In the genomic region with DNA sequence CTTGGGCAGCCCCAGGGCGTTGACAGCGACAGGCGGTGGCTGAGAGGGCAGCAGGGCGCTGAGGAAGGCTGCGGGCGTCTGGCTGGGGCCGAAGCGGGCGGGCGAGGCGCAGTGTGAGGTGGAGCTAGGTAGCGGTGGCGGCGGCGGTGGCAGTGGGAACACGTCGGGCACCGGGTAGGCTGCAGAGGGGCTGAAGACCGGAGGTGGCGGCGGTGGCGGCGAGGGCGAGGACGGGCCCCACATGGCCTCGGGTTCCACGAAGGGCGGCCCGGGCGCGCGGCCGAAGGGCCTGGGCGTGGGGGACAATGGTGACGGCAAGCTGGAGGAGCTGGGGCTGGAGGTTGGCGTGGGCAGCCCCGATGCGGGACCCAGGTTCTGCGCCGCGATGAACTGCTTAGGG, we compare ENCODE assay signal across 15 mouse cellular contexts.
A peak's percentile ranks its signal among the peaks of the same experiment; 100 is the strongest.
DNase-seq lines count a peak whose midpoint lies in the region; ATAC-seq and TF ChIP-seq lines count a peak whose summit lies in the region.
"Had no signal": no experiment of that assay in that cellular context is flagged by ENCODE, and none has a peak within 500 bp of the region (broad histone marks: within the 10 kb centered on the region; RNA-seq: fewer than 3 reads in every experiment).

No protein-coding gene starts in this region.

- ATAC-seq in forebrain, embryonic 15.5 days (replicated peaks), result 0 out of 2 replicates have a peak, but pooled peaks have one; percentile 23
- ATAC-seq in forebrain, postnatal 0 days, result no peak
- ATAC-seq in lung, embryonic 15.5 days (ENCODE audit: borderline replicate concordance, extremely low read depth, low FRiP score, low TSS enrichment), result peak; percentile 20; the same call in 1 of the 2 replicates
- ATAC-seq in embryonic facial prominence, embryonic 12.5 days (ENCODE audit: insufficient number of reproducible peaks, insufficient read depth, low FRiP score, low TSS enrichment), result peak; percentile 62; the same call in 1 of the 2 replicates
- peak; percentile 56 for ATAC-seq in midbrain, embryonic 13.5 days
- ATAC-seq in intestine, embryonic 15.5 days, result no peak
- ATAC-seq: Patski had no signal

- H3K9me3 ChIP-seq in forebrain, embryonic 15.5 days, result no peaks in the 10 kb centered on the region
- 0 out of 2 replicates have a peak, but pooled peaks cover 6% of the 10 kb centered on the region for H3K9me3 ChIP-seq in forebrain, postnatal 0 days (ENCODE audit: low read length)
- peaks cover 8% of the 10 kb centered on the region; the same call in 1 of the 2 replicates for H3K9me3 ChIP-seq in lung, embryonic 15.5 days
- H3K9me3 ChIP-seq in embryonic facial prominence, embryonic 12.5 days, result peaks cover 14% of the 10 kb centered on the region
- H3K9me3 ChIP-seq in midbrain, embryonic 13.5 days, result peaks cover 15% of the 10 kb centered on the region
- H3K9me3 ChIP-seq in intestine, embryonic 15.5 days, result 0 out of 2 replicates have a peak, but pooled peaks cover 4% of the 10 kb centered on the region

- H3K9ac ChIP-seq in forebrain, embryonic 15.5 days (replicated peaks), result no peak overlapping the region
- H3K9ac ChIP-seq in forebrain, postnatal 0 days, result no peak overlapping the region
- no peak overlapping the region for H3K9ac ChIP-seq in lung, embryonic 15.5 days
- H3K9ac ChIP-seq in embryonic facial prominence, embryonic 12.5 days, result no peak overlapping the region
- no peak overlapping the region for H3K9ac ChIP-seq in midbrain, embryonic 13.5 days (replicated peaks)
- H3K9ac ChIP-seq in intestine, embryonic 15.5 days, result no peak overlapping the region
- H3K9ac ChIP-seq: limb, embryonic 15.5 days had no signal

- H3K4me2 ChIP-seq in forebrain, embryonic 15.5 days (replicated peaks), result no peak overlapping the region
- no peak overlapping the region for H3K4me2 ChIP-seq in forebrain, postnatal 0 days (ENCODE audit: low read depth)
- no peak overlapping the region for H3K4me2 ChIP-seq in lung, embryonic 15.5 days
- H3K4me2 ChIP-seq in embryonic facial prominence, embryonic 12.5 days (replicated peaks), result peak overlapping the region; percentile 9; the same call in 1 of the 2 replicates
- no peak overlapping the region for H3K4me2 ChIP-seq in midbrain, embryonic 13.5 days (replicated peaks)
- no peak overlapping the region for H3K4me2 ChIP-seq in intestine, embryonic 15.5 days (replicated peaks)
- H3K4me2 ChIP-seq: limb, embryonic 15.5 days had no signal

- H3K4me3 ChIP-seq in forebrain, embryonic 15.5 days, result no peak overlapping the region
- no peak overlapping the region for H3K4me3 ChIP-seq in forebrain, postnatal 0 days (ENCODE audit: low read depth, low read length)
- H3K4me3 ChIP-seq in lung, embryonic 15.5 days, result no peak overlapping the region
- H3K4me3 ChIP-seq in embryonic facial prominence, embryonic 12.5 days, result no peak overlapping the region
- H3K4me3 ChIP-seq in midbrain, embryonic 13.5 days (replicated peaks), result no peak overlapping the region
- H3K4me3 ChIP-seq in intestine, embryonic 15.5 days (replicated peaks), result no peak overlapping the region
- H3K4me3 ChIP-seq: limb, embryonic 15.5 days had no signal

- H3K4me1 ChIP-seq in forebrain, embryonic 15.5 days, result no peaks in the 10 kb centered on the region
- H3K4me1 ChIP-seq in forebrain, postnatal 0 days (ENCODE audit: insufficient read depth), result no peaks in the 10 kb centered on the region
- peaks cover 10% of the 10 kb centered on the region for H3K4me1 ChIP-seq in lung, embryonic 15.5 days
- peaks cover 10% of the 10 kb centered on the region; the same call in 1 of the 2 replicates for H3K4me1 ChIP-seq in embryonic facial prominence, embryonic 12.5 days
- H3K4me1 ChIP-seq in midbrain, embryonic 13.5 days (replicated peaks), result no peaks in the 10 kb centered on the region
- H3K4me1 ChIP-seq in intestine, embryonic 15.5 days (replicated peaks), result peaks cover 3% of the 10 kb centered on the region; the same call in 1 of the 2 replicates

- H3K36me3 ChIP-seq in forebrain, embryonic 15.5 days, result peaks cover 13% of the 10 kb centered on the region
- H3K36me3 ChIP-seq in forebrain, postnatal 0 days (ENCODE audit: insufficient read depth), result no peaks in the 10 kb centered on the region
- peaks cover 29% of the 10 kb centered on the region for H3K36me3 ChIP-seq in lung, embryonic 15.5 days
- peaks cover 49% of the 10 kb centered on the region for H3K36me3 ChIP-seq in embryonic facial prominence, embryonic 12.5 days
- H3K36me3 ChIP-seq in midbrain, embryonic 13.5 days, result peaks cover 24% of the 10 kb centered on the region
- H3K36me3 ChIP-seq in intestine, embryonic 15.5 days, result peaks cover 17% of the 10 kb centered on the region

- DNase-seq in forebrain, postnatal 0 days, result no peak
- DNase-seq in lung, postnatal 36 days, result no peak
- DNase-seq in left cerebral cortex, adult 18-20 months (ENCODE audit: low spot score in 2 of 2), result no peak
- DNase-seq: B cell, adult 2 months; cerebellum, adult 8-10 months; gastrocnemius, postnatal 25 days; layer of hippocampus, adult 9-11 months; spleen, adult 18-20 months had no signal

- H3K27me3 ChIP-seq in forebrain, embryonic 15.5 days, result no peaks in the 10 kb centered on the region
- H3K27me3 ChIP-seq in forebrain, postnatal 0 days (ENCODE audit: insufficient read depth, low read length), result no peaks in the 10 kb centered on the region
- no peaks in the 10 kb centered on the region for H3K27me3 ChIP-seq in lung, embryonic 15.5 days
- H3K27me3 ChIP-seq in embryonic facial prominence, embryonic 12.5 days, result no peaks in the 10 kb centered on the region
- no peaks in the 10 kb centered on the region for H3K27me3 ChIP-seq in midbrain, embryonic 13.5 days
- H3K27me3 ChIP-seq in intestine, embryonic 15.5 days (replicated peaks), result no peaks in the 10 kb centered on the region
- H3K27me3 ChIP-seq: limb, embryonic 15.5 days; Patski had no signal

- H3K27ac ChIP-seq in forebrain, embryonic 15.5 days (replicated peaks), result no peak overlapping the region
- H3K27ac ChIP-seq in forebrain, postnatal 0 days (ENCODE audit: low read depth, low read length), result no peak overlapping the region
- no peak overlapping the region for H3K27ac ChIP-seq in lung, embryonic 15.5 days
- no peak overlapping the region for H3K27ac ChIP-seq in embryonic facial prominence, embryonic 12.5 days
- H3K27ac ChIP-seq in midbrain, embryonic 13.5 days, result no peak overlapping the region
- no peak overlapping the region for H3K27ac ChIP-seq in intestine, embryonic 15.5 days
- H3K27ac ChIP-seq: limb, embryonic 15.5 days had no signal

- TF ChIP-seq CTCF in forebrain, postnatal 0 days (IDR thresholded peaks at IDR 0.05; ENCODE audit: low read depth), result no peak

- WGBS in forebrain, embryonic 15.5 days, result 80% methylated on average over 41 of the region's 41 CpGs
- WGBS in forebrain, postnatal 0 days, result 84% methylated on average over 41 of the region's 41 CpGs
- WGBS in lung, embryonic 15.5 days, result 74% methylated on average over 40 of the region's 41 CpGs
- WGBS in embryonic facial prominence, embryonic 12.5 days, result 52% methylated on average over 41 of the region's 41 CpGs
- WGBS in midbrain, embryonic 13.5 days, result 69% methylated on average over 41 of the region's 41 CpGs
- WGBS in intestine, embryonic 15.5 days, result 76% methylated on average over 40 of the region's 41 CpGs

Comparison
In these comparisons a context has a peak if more than half of its experiments do, and no peak if none do; other contexts are left out.
1. ATAC-seq: peak in forebrain, embryonic 15.5 days (single experiment), lung, embryonic 15.5 days (single experiment), embryonic facial prominence, embryonic 12.5 days (single experiment) and midbrain, embryonic 13.5 days (single experiment); none in forebrain, postnatal 0 days (single experiment) and intestine, embryonic 15.5 days (single experiment).